Mouse (Mus musculus) C2C12 (cell line): ENCODE measurements around the gene Tom1.

Source experiments
- CEBPB ChIP-seq: IDR thresholded peaks from one replicate; pipeline ENCODE4 v1.6.1; 2011; ENCODE audit warnings: low read depth, mild to moderate bottlenecking, control low read depth, moderate library complexity
- CTCF ChIP-seq: IDR thresholded peaks from one replicate; pipeline ENCODE4 v1.5.1; 2011; ENCODE audit not compliant: control insufficient read depth, insufficient read depth, insufficient read length
- MAX ChIP-seq: IDR thresholded peaks from one replicate; pipeline ENCODE4 v1.6.1; 2011; ENCODE audit warnings: mild to moderate bottlenecking, control low read depth
- MYOD1 ChIP-seq: IDR thresholded peaks from one replicate; pipeline ENCODE4 v1.6.1; 2011; ENCODE audit warnings: low read depth; ENCODE audit not compliant: control insufficient read depth, insufficient read length
- MYOG ChIP-seq: IDR thresholded peaks from one replicate; pipeline ENCODE4 v1.6.1; 2011; ENCODE audit not compliant: control insufficient read depth, insufficient read length; ENCODE audit errors: extremely low read depth

GRCm38 (mm10) chr8:75118505-75118904 lies 85.0 kb downstream of the Tom1 start:
- TF ChIP-seq CTCF: no peak
- TF ChIP-seq MAX: no peak
- no peak for TF ChIP-seq MYOG
- TF ChIP-seq CEBPB: no peak
- TF ChIP-seq MYOD1: no peak
